Mouse (Mus musculus) limb, embryonic 13.5 days (tissue): ENCODE measurements around the gene Csrp2. TPM values are rescaled to one million over a fixed set of nuclear protein-coding genes. Genes with fewer than 3 reads are reported as not detected.

Experiments used
- ATAC-seq: fragments of 200-750 bp; cut with Nextera tagmentation; 2 replicates; pipeline ENCODE4 v1.8.0; 2017; ENCODE audit warnings: low read depth, moderate number of reproducible peaks, moderate TSS enrichment; ENCODE audit not compliant: low FRiP score
- H3K27ac ChIP-seq: fragments of 300-500 bp; sonication (generic); 2 replicates; pipeline ENCODE4 v1.5.1; 2015; ENCODE audit warnings: inconsistent platforms, mild to moderate bottlenecking, moderate library complexity
- H3K27me3 ChIP-seq: fragments of 300-500 bp; sonication (generic); 2 replicates; pipeline ENCODE4 v1.6.1; 2015; ENCODE audit warnings: mild to moderate bottlenecking, inconsistent platforms
- H3K36me3 ChIP-seq: fragments of 300-500 bp; sonication (generic); 2 replicates; pipeline ENCODE4 v1.6.1; 2015; ENCODE audit warnings: inconsistent platforms, mild to moderate bottlenecking, moderate library complexity
- H3K4me1 ChIP-seq: fragments of 300-500 bp; sonication (generic); 2 replicates; pipeline ENCODE4 v1.6.1; 2015; ENCODE audit warnings: inconsistent platforms
- H3K4me2 ChIP-seq: fragments of 300-500 bp; sonication (generic); replicated peaks from 2 replicates; pipeline ENCODE4 v1.6.1; 2015; ENCODE audit warnings: inconsistent platforms, mild to moderate bottlenecking, moderate library complexity
- H3K4me3 ChIP-seq: fragments of 300-500 bp; sonication (generic); 2 replicates; pipeline ENCODE4 v1.5.1; 2015; ENCODE audit warnings: moderate library complexity, mild to moderate bottlenecking, inconsistent platforms
- H3K9ac ChIP-seq: fragments of 300-500 bp; sonication (generic); 2 replicates; pipeline ENCODE4 v1.6.1; 2015; ENCODE audit warnings: mild to moderate bottlenecking, inconsistent platforms
- H3K9me3 ChIP-seq: fragments of 300-500 bp; sonication (generic); 2 replicates; pipeline ENCODE4 v1.6.1; 2016; ENCODE audit warnings: inconsistent platforms
- WGBS: fragments of 180-500 bp; shearing (Covaris S2); methylation state at CpG from one replicate; pipeline ENCODE4 v1.1.7; 2015; 5-methylcytosine and 5-hydroxymethylcytosine counted together
- polyA plus RNA-seq: library from polyadenylated mRNA; unstranded; fragments of >200 nt; fragmentation: Nextera tagmentation; extraction: Ambion mirVana; gene quantifications from 2 replicates; pipeline ENCODE4 v1.2.1, GENCODE M21; 2015

Csrp2 gene
- 207 and 225 TPM in 2 replicates for polyA plus RNA-seq

GRCm38 (mm10) chr10:110919531-110920343 lies at the start of gene Csrp2:
Gene Csrp2, plus strand, starts transcription at chr10:110919789.
- Histone ChIP-seq H3K27ac (peak within 1 kb of the TSS; percentile 98), H3K4me1 (peaks cover 38% of the 10 kb centered on the region), H3K9ac (peak within 1 kb of the TSS; percentile 88), H3K9me3 (no peaks in the 10 kb centered on the region), H3K4me3 (peak within 1 kb of the TSS; percentile 77), H3K4me2 (peak within 1 kb of the TSS; percentile 84), H3K36me3 (no peaks in the 10 kb centered on the region), H3K27me3 (no peaks in the 10 kb centered on the region)
- WGBS: under 1% methylated on average over 67 of the region's 67 CpGs
- peak; percentile 91 for ATAC-seq

- H3K4me1 ChIP-seq: peaks cover 23% of the 10 kb centered on the region
These were observed 44.7 kb upstream of the Csrp2 start for GRCm38 (mm10) chr10:110874853-110875252.

GRCm38 (mm10) chr10:110876956-110877355 lies 42.6 kb upstream of the Csrp2 start:
- Histone ChIP-seq H3K27me3 (no peaks in the 10 kb centered on the region), H3K9ac (no peak overlapping the region), H3K4me3 (no peak overlapping the region), H3K4me1 (peaks cover 23% of the 10 kb centered on the region), H3K4me2 (no peak overlapping the region), H3K9me3 (0 out of 2 replicates have a peak, but pooled peaks cover under 1% of the 10 kb centered on the region), H3K36me3 (no peaks in the 10 kb centered on the region), H3K27ac (no peak overlapping the region)
- ATAC-seq: no peak
- WGBS: 87% methylated on average over 3 of the region's 3 CpGs

More at GRCm38 (mm10) chr10:110874853-110875252, 44.7 kb upstream of the Csrp2 start:
- 79% methylated on average over 8 of the region's 8 CpGs for whole genome bisulfite sequencing
- Histone ChIP-seq H3K36me3 (no peaks in the 10 kb centered on the region), H3K27me3 (no peaks in the 10 kb centered on the region), H3K27ac (no peak overlapping the region), H3K9ac (no peak overlapping the region), H3K4me2 (no peak overlapping the region), H3K9me3 (0 out of 2 replicates have a peak, but pooled peaks cover 3% of the 10 kb centered on the region), H3K4me3 (no peak overlapping the region)
- ATAC-seq: no peak

- ATAC-seq: no peak
- Histone ChIP-seq H3K36me3 (no peaks in the 10 kb centered on the region), H3K9me3 (no peaks in the 10 kb centered on the region), H3K4me2 (no peak overlapping the region), H3K4me1 (peaks cover 23% of the 10 kb centered on the region), H3K27ac (no peak overlapping the region), H3K4me3 (no peak overlapping the region), H3K27me3 (no peaks in the 10 kb centered on the region), H3K9ac (no peak overlapping the region)
- WGBS: 62% methylated on average over 8 of the region's 8 CpGs
These were observed 41.7 kb upstream of the Csrp2 start for GRCm38 (mm10) chr10:110877851-110878250.

- Histone ChIP-seq H3K9me3 (no peaks in the 10 kb centered on the region), H3K4me1 (peaks cover 23% of the 10 kb centered on the region), H3K27ac (no peak overlapping the region), H3K27me3 (no peaks in the 10 kb centered on the region), H3K9ac (no peak overlapping the region), H3K4me2 (no peak overlapping the region), H3K36me3 (no peaks in the 10 kb centered on the region), H3K4me3 (no peak overlapping the region)
- 32% methylated on average over 5 of the region's 5 CpGs for WGBS
- ATAC-seq: no peak
These were observed 40.9 kb upstream of the Csrp2 start for GRCm38 (mm10) chr10:110878641-110879040.

- Histone ChIP-seq H3K9me3 (no peaks in the 10 kb centered on the region), H3K27ac (no peak overlapping the region), H3K4me2 (peak overlapping the region; percentile 9; the same call in 1 of the 2 replicates), H3K9ac (0 out of 2 replicates have a peak overlapping the region, but pooled peaks have one; percentile 26), H3K4me1 (peaks cover 23% of the 10 kb centered on the region), H3K27me3 (no peaks in the 10 kb centered on the region), H3K4me3 (no peak overlapping the region), H3K36me3 (no peaks in the 10 kb centered on the region)
- ATAC-seq: no peak
- WGBS: 13% methylated on average over 7 of the region's 7 CpGs
These were observed 40.0 kb upstream of the Csrp2 start for GRCm38 (mm10) chr10:110879426-110880066.

- no peaks in the 10 kb centered on the region for H3K36me3 ChIP-seq
- 67% methylated on average over 7 of the region's 7 CpGs for WGBS
- H3K4me2 ChIP-seq: no peak overlapping the region
- no peak overlapping the region for H3K27ac ChIP-seq
- H3K9ac ChIP-seq: no peak overlapping the region
- H3K27me3 ChIP-seq: no peaks in the 10 kb centered on the region
- no peak overlapping the region for H3K4me3 ChIP-seq
- H3K9me3 ChIP-seq: no peaks in the 10 kb centered on the region
- H3K4me1 ChIP-seq: peaks cover 23% of the 10 kb centered on the region
- ATAC-seq: no peak
These were observed 38.2 kb upstream of the Csrp2 start for GRCm38 (mm10) chr10:110881346-110881745.

GRCm38 (mm10) chr10:110882701-110883100 lies 36.9 kb upstream of the Csrp2 start:
- Histone ChIP-seq H3K9me3 (no peaks in the 10 kb centered on the region), H3K36me3 (no peaks in the 10 kb centered on the region), H3K9ac (no peak overlapping the region), H3K27ac (no peak overlapping the region), H3K4me2 (no peak overlapping the region), H3K27me3 (no peaks in the 10 kb centered on the region), H3K4me1 (peaks cover 22% of the 10 kb centered on the region), H3K4me3 (no peak overlapping the region)
- ATAC-seq: no peak

- H3K4me2 ChIP-seq: no peak overlapping the region
- no peaks in the 10 kb centered on the region for H3K27me3 ChIP-seq
- H3K4me3 ChIP-seq: no peak overlapping the region
- no peaks in the 10 kb centered on the region for H3K9me3 ChIP-seq
- H3K9ac ChIP-seq: no peak overlapping the region
- 53% methylated on average over 7 of the region's 7 CpGs for WGBS
- no peaks in the 10 kb centered on the region for H3K36me3 ChIP-seq
- no peaks in the 10 kb centered on the region for H3K4me1 ChIP-seq
- no peak overlapping the region for H3K27ac ChIP-seq
- no peak for ATAC-seq
These were observed 28.8 kb upstream of the Csrp2 start for GRCm38 (mm10) chr10:110890656-110891272.

- Histone ChIP-seq H3K9ac (no peak overlapping the region), H3K36me3 (no peaks in the 10 kb centered on the region), H3K27me3 (no peaks in the 10 kb centered on the region), H3K4me3 (no peak overlapping the region), H3K4me2 (no peak overlapping the region), H3K9me3 (no peaks in the 10 kb centered on the region), H3K27ac (no peak overlapping the region), H3K4me1 (no peaks in the 10 kb centered on the region)
- ATAC-seq: no peak
- WGBS: 45% methylated on average over 13 of the region's 13 CpGs
These were observed 19.7 kb upstream of the Csrp2 start for GRCm38 (mm10) chr10:110899744-110900501.

GRCm38 (mm10) chr10:110903862-110904261 lies 15.7 kb upstream of the Csrp2 start:
- no peaks in the 10 kb centered on the region for H3K36me3 ChIP-seq
- H3K4me2 ChIP-seq: no peak overlapping the region
- 96% methylated on average over 3 of the region's 3 CpGs for WGBS
- no peak for ATAC-seq
- H3K4me3 ChIP-seq: no peak overlapping the region
- H3K9ac ChIP-seq: no peak overlapping the region
- H3K9me3 ChIP-seq: no peaks in the 10 kb centered on the region
- no peaks in the 10 kb centered on the region for H3K4me1 ChIP-seq
- no peak overlapping the region for H3K27ac ChIP-seq
- H3K27me3 ChIP-seq: no peaks in the 10 kb centered on the region
